Mouse (Mus musculus) kidney, adult 8-10 months (tissue): ENCODE results near the gene Gm2035.
"Not testable (repeated sequence)": the region's sequence is repeated elsewhere in the genome, so short reads cannot be mapped to it uniquely, and the experiment has no call there.

Experiments
- DNase-seq, 2 experiments: peaks; one replicate each; pipeline ENCODE4 v3.0.0; 2022

The Gm2035 gene

GRCm38 (mm10) chr12:87919721-87920120, at the start of gene Gm2035:
Gene Gm2035 (minus strand): TSS chr12:87919857.
- DNase-seq: not testable (repeated sequence)

- not testable (repeated sequence) for DNase-seq
Measured at GRCm38 (mm10) chr12:87953780-87954179, 34.1 kb upstream of the Gm2035 start, which contains the start of gene Gm2042. Gene Gm2042 (plus strand): TSS chr12:87954080.

- not testable (repeated sequence) for DNase-seq
Measured at GRCm38 (mm10) chr12:87895070-87895469, 24.6 kb downstream of the Gm2035 start, which contains the start of gene Gm2022. Gene Gm2022 (plus strand): TSS chr12:87895370.

GRCm38 (mm10) chr12:87873772-87874171, 45.9 kb downstream of the Gm2035 start, which contains the start of gene Gm2016:
Gene Gm2016 (plus strand): TSS chr12:87874072.
- not testable (repeated sequence) for DNase-seq
